Mouse (Mus musculus): ENCODE data around the gene Batf2.

DNA sequence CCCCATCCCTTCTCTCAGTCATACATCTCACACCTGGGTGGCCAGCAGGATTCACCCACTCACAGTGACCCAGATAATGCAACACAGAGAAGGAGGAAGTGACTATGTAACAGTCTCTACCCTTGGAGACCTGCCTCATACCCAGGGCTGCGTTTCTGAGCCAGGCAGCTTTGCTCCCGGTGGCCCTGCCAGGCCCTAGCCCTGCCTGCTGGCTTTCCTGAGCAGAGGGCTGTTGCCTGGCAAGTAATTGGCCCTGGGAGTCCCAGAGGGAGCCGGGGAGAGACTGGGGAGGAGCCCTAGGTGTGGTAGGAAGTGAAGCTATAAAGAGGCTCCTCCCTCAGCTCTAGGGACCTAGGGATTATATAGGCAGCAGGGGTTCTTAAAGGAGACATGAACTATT lies 41.8 kb downstream of the Batf2 start:
- TF ChIP-seq CTCF (conservative IDR thresholded peaks at IDR 0.05 in 1 of 2, IDR thresholded peaks at IDR 0.05 in 1 of 2; ENCODE audit: low read depth in 2 of 2, low read length in 2 of 2) (no peak), EP300 (IDR thresholded peaks at IDR 0.05; ENCODE audit: low read length) (no peak), USF1 (IDR thresholded peaks at IDR 0.05; ENCODE audit: low read depth, low read length) (no peak), POLR2A (IDR thresholded peaks at IDR 0.05; ENCODE audit: low read depth, low read length) (no peak), RAD21 (IDR thresholded peaks at IDR 0.05; ENCODE audit: low read depth, low read length) (no peak), JUND (conservative IDR thresholded peaks at IDR 0.05; ENCODE audit: low read depth, low read length) (no peak), MYC (IDR thresholded peaks at IDR 0.05; ENCODE audit: low read depth, low read length) (no peak), ZC3H11A (IDR thresholded peaks at IDR 0.05; ENCODE audit: low read depth, low read length) (no peak)
